Mouse (Mus musculus) neural tube, embryonic 13.5 days (tissue): ENCODE results near the gene Vrk1. TPM values are rescaled to one million over a fixed set of nuclear protein-coding genes. Genes with fewer than 3 reads are reported as not detected.

Source experiments
- ATAC-seq: fragments of 200-750 bp; cut with Nextera tagmentation; 2 replicates; pipeline ENCODE4 v1.8.0; 2017; ENCODE audit warnings: low read depth, mild to moderate bottlenecking, moderate TSS enrichment, moderate library complexity
- H3K27ac ChIP-seq: fragments of 300-500 bp; sonication (generic); replicated peaks from 2 replicates; pipeline ENCODE4 v1.5.1; 2015; ENCODE audit warnings: moderate library complexity, mild to moderate bottlenecking, inconsistent platforms
- H3K27me3 ChIP-seq: fragments of 300-500 bp; sonication (generic); 2 replicates; pipeline ENCODE4 v1.6.1; 2015; ENCODE audit warnings: mild to moderate bottlenecking, inconsistent platforms
- H3K36me3 ChIP-seq: fragments of 300-500 bp; sonication (generic); 2 replicates; pipeline ENCODE4 v1.6.1; 2015; ENCODE audit warnings: mild to moderate bottlenecking, inconsistent platforms
- H3K4me1 ChIP-seq: fragments of 300-500 bp; sonication (generic); replicated peaks from 2 replicates; pipeline ENCODE4 v1.6.1; 2015; ENCODE audit warnings: inconsistent platforms
- H3K4me2 ChIP-seq: fragments of 300-500 bp; sonication (generic); 2 replicates; pipeline ENCODE4 v1.6.1; 2015; ENCODE audit warnings: inconsistent platforms, mild to moderate bottlenecking, moderate library complexity
- H3K4me3 ChIP-seq: fragments of 300-500 bp; sonication (generic); 2 replicates; pipeline ENCODE4 v1.5.1; 2015; ENCODE audit warnings: mild to moderate bottlenecking, inconsistent platforms
- H3K9ac ChIP-seq: fragments of 300-500 bp; sonication (generic); 2 replicates; pipeline ENCODE4 v1.6.1; 2015; ENCODE audit warnings: moderate library complexity, mild to moderate bottlenecking, inconsistent platforms
- H3K9me3 ChIP-seq: fragments of 300-500 bp; sonication (generic); 2 replicates; pipeline ENCODE4 v1.6.1; 2016; ENCODE audit warnings: inconsistent platforms
- WGBS: fragments of 180-500 bp; shearing (Covaris S2); methylation state at CpG from one replicate; pipeline ENCODE4 v1.1.7; 2015; 5-methylcytosine and 5-hydroxymethylcytosine counted together
- polyA plus RNA-seq: library from polyadenylated mRNA; unstranded; fragments of >200 nt; fragmentation: Nextera tagmentation; extraction: Ambion mirVana; gene quantifications from 2 replicates; pipeline ENCODE4 v1.2.1, GENCODE M21; 2015

Gene Vrk1
- polyA plus RNA-seq, 1 experiment from 2014 or later, result 36.4 TPM

- Histone ChIP-seq H3K4me3 (no peak overlapping the region), H3K9me3 (no peaks in the 10 kb centered on the region), H3K9ac (no peak overlapping the region), H3K4me2 (no peak overlapping the region), H3K4me1 (no peaks in the 10 kb centered on the region; the same call in 1 of the 2 replicates), H3K36me3 (peaks cover 11% of the 10 kb centered on the region; the same call in 1 of the 2 replicates), H3K27ac (no peak overlapping the region), H3K27me3 (no peaks in the 10 kb centered on the region)
- ATAC-seq, result no peak
- 86% methylated on average over 7 of the region's 7 CpGs for WGBS
These were observed 20.2 kb downstream of the Vrk1 start for GRCm38 (mm10) chr12:106030146-106030745.

GRCm38 (mm10) chr12:106030796-106031195, 20.8 kb downstream of the Vrk1 start:
- H3K9ac ChIP-seq, result no peak overlapping the region
- no peak overlapping the region for H3K27ac ChIP-seq
- WGBS, result 93% methylated on average over 7 of the region's 7 CpGs
- H3K4me2 ChIP-seq, result no peak overlapping the region
- no peak for ATAC-seq
- no peaks in the 10 kb centered on the region; the same call in 1 of the 2 replicates for H3K4me1 ChIP-seq
- H3K4me3 ChIP-seq, result no peak overlapping the region
- no peaks in the 10 kb centered on the region for H3K9me3 ChIP-seq
- H3K27me3 ChIP-seq, result no peaks in the 10 kb centered on the region
- H3K36me3 ChIP-seq, result peaks cover 8% of the 10 kb centered on the region; the same call in 1 of the 2 replicates

- Histone ChIP-seq H3K36me3 (peaks cover 8% of the 10 kb centered on the region; the same call in 1 of the 2 replicates), H3K27me3 (no peaks in the 10 kb centered on the region), H3K4me3 (no peak overlapping the region), H3K9ac (no peak overlapping the region), H3K4me1 (no peaks in the 10 kb centered on the region; the same call in 1 of the 2 replicates), H3K9me3 (no peaks in the 10 kb centered on the region), H3K27ac (no peak overlapping the region), H3K4me2 (no peak overlapping the region)
- no peak for ATAC-seq
- 86% methylated on average over 9 of the region's 9 CpGs for WGBS
These were observed 21.9 kb downstream of the Vrk1 start for GRCm38 (mm10) chr12:106031916-106032315.

GRCm38 (mm10) chr12:106032361-106032760, 22.3 kb downstream of the Vrk1 start:
- 95% methylated on average over 12 of the region's 12 CpGs for WGBS

GRCm38 (mm10) chr12:106034267-106034666, 24.2 kb downstream of the Vrk1 start:
- 92% methylated on average over 7 of the region's 7 CpGs for WGBS
- Histone ChIP-seq H3K9ac (no peak overlapping the region), H3K27ac (no peak overlapping the region), H3K36me3 (peaks cover 5% of the 10 kb centered on the region; the same call in 1 of the 2 replicates), H3K9me3 (no peaks in the 10 kb centered on the region), H3K4me1 (no peaks in the 10 kb centered on the region; the same call in 1 of the 2 replicates), H3K27me3 (no peaks in the 10 kb centered on the region), H3K4me2 (no peak overlapping the region), H3K4me3 (no peak overlapping the region)
- no peak for ATAC-seq

More at GRCm38 (mm10) chr12:106032361-106032760, 22.3 kb downstream of the Vrk1 start:
- no peak overlapping the region for H3K4me3 ChIP-seq
- no peak overlapping the region for H3K4me2 ChIP-seq
- H3K27ac ChIP-seq, result no peak overlapping the region
- no peaks in the 10 kb centered on the region; the same call in 1 of the 2 replicates for H3K4me1 ChIP-seq
- ATAC-seq, result no peak
- H3K27me3 ChIP-seq, result no peaks in the 10 kb centered on the region
- no peak overlapping the region for H3K9ac ChIP-seq
- H3K9me3 ChIP-seq, result no peaks in the 10 kb centered on the region
- H3K36me3 ChIP-seq, result peaks cover 10% of the 10 kb centered on the region

GRCm38 (mm10) chr12:106034761-106035160, 24.7 kb downstream of the Vrk1 start:
- H3K9me3 ChIP-seq, result no peaks in the 10 kb centered on the region
- H3K4me1 ChIP-seq, result no peaks in the 10 kb centered on the region; the same call in 1 of the 2 replicates
- WGBS, result 87% methylated on average over 9 of the region's 9 CpGs
- H3K27me3 ChIP-seq, result no peaks in the 10 kb centered on the region
- H3K9ac ChIP-seq, result no peak overlapping the region
- no peak for ATAC-seq
- H3K4me2 ChIP-seq, result no peak overlapping the region
- no peak overlapping the region for H3K27ac ChIP-seq
- H3K4me3 ChIP-seq, result no peak overlapping the region
- peaks cover 8% of the 10 kb centered on the region; the same call in 1 of the 2 replicates for H3K36me3 ChIP-seq

- Histone ChIP-seq H3K27me3 (no peaks in the 10 kb centered on the region), H3K27ac (no peak overlapping the region), H3K36me3 (peaks cover 14% of the 10 kb centered on the region; the same call in 1 of the 2 replicates), H3K9ac (no peak overlapping the region), H3K4me3 (no peak overlapping the region), H3K4me2 (no peak overlapping the region), H3K9me3 (no peaks in the 10 kb centered on the region), H3K4me1 (0 out of 2 replicates have a peak, but pooled peaks cover 7% of the 10 kb centered on the region)
- 92% methylated on average over 7 of the region's 7 CpGs for WGBS
- no peak for ATAC-seq
These were observed 30.2 kb downstream of the Vrk1 start for GRCm38 (mm10) chr12:106040259-106040658.

- peaks cover 11% of the 10 kb centered on the region; the same call in 1 of the 2 replicates for H3K36me3 ChIP-seq
- WGBS, result 44% methylated on average over 9 of the region's 9 CpGs
- no peak overlapping the region for H3K4me3 ChIP-seq
- ATAC-seq, result no peak
- H3K9me3 ChIP-seq, result no peaks in the 10 kb centered on the region
- H3K27me3 ChIP-seq, result no peaks in the 10 kb centered on the region
- no peak overlapping the region for H3K27ac ChIP-seq
- 0 out of 2 replicates have a peak, but pooled peaks cover under 1% of the 10 kb centered on the region for H3K4me1 ChIP-seq
- H3K9ac ChIP-seq, result no peak overlapping the region
- no peak overlapping the region for H3K4me2 ChIP-seq
These were observed 36.2 kb downstream of the Vrk1 start for GRCm38 (mm10) chr12:106046143-106046795.

- H3K27ac ChIP-seq, result no peak overlapping the region
- no peak overlapping the region for H3K9ac ChIP-seq
- H3K4me2 ChIP-seq, result no peak overlapping the region
- H3K4me3 ChIP-seq, result no peak overlapping the region
- H3K4me1 ChIP-seq, result no peaks in the 10 kb centered on the region
- no peak for ATAC-seq
- H3K9me3 ChIP-seq, result no peaks in the 10 kb centered on the region
- peaks cover 9% of the 10 kb centered on the region; the same call in 1 of the 2 replicates for H3K36me3 ChIP-seq
- H3K27me3 ChIP-seq, result no peaks in the 10 kb centered on the region
- 89% methylated on average over 7 of the region's 7 CpGs for WGBS
These were observed 42.2 kb downstream of the Vrk1 start for GRCm38 (mm10) chr12:106052271-106052670.

- ATAC-seq, result no peak
- Histone ChIP-seq H3K36me3 (peaks cover 3% of the 10 kb centered on the region; the same call in 1 of the 2 replicates), H3K9me3 (no peaks in the 10 kb centered on the region), H3K4me3 (no peak overlapping the region), H3K4me2 (no peak overlapping the region), H3K9ac (no peak overlapping the region), H3K4me1 (no peaks in the 10 kb centered on the region), H3K27me3 (no peaks in the 10 kb centered on the region), H3K27ac (no peak overlapping the region)
- 50% methylated on average over 6 of the region's 6 CpGs for WGBS
These were observed 45.8 kb downstream of the Vrk1 start for GRCm38 (mm10) chr12:106055799-106056198.

GRCm38 (mm10) chr12:106059873-106060573, 50.0 kb downstream of the Vrk1 start:
- Histone ChIP-seq H3K4me3 (no peak overlapping the region), H3K9ac (no peak overlapping the region), H3K27ac (no peak overlapping the region), H3K27me3 (no peaks in the 10 kb centered on the region), H3K36me3 (peaks cover 8% of the 10 kb centered on the region; the same call in 1 of the 2 replicates), H3K9me3 (no peaks in the 10 kb centered on the region), H3K4me2 (no peak overlapping the region), H3K4me1 (no peaks in the 10 kb centered on the region)
- no peak; the same call in 1 of the 2 replicates for ATAC-seq
- WGBS, result 66% methylated on average over 12 of the region's 12 CpGs
